Mouse (Mus musculus) spleen, adult 2 months (tissue): ENCODE results near the gene Pank4. TPM values are rescaled to one million over a fixed set of nuclear protein-coding genes. Genes with fewer than 3 reads are reported as not detected.
A peak's percentile ranks its signal among the peaks of the same experiment; 100 is the strongest.

ENCODE experiments used
- DNase-seq, 2 experiments: peaks; one replicate each; pipeline versions ENCODE4 v3.0.0 to v3.0.0-alpha.2; 2012 to 2021; ENCODE audit warnings: low spot score in 2 of 2, low read depth in 1 of 2
- H3K27ac ChIP-seq: fragments of 200-500 bp; 2 replicates; pipeline ENCODE4 v1.5.1; 2012; ENCODE audit warnings: low read length, inconsistent platforms; ENCODE audit not compliant: insufficient read depth
- H3K27me3 ChIP-seq: fragments of 200-500 bp; 2 replicates; pipeline ENCODE4 v1.6.1; 2012; ENCODE audit warnings: mild to moderate bottlenecking, moderate library complexity, low read length, inconsistent platforms; ENCODE audit not compliant: control insufficient read depth, insufficient read depth
- H3K36me3 ChIP-seq: fragments of 200-500 bp; 2 replicates; pipeline ENCODE4 v1.6.1; 2012; ENCODE audit warnings: mild to moderate bottlenecking, low read length, inconsistent platforms; ENCODE audit not compliant: control insufficient read depth, insufficient read depth
- H3K4me1 ChIP-seq: fragments of 200-500 bp; 2 replicates; pipeline ENCODE4 v1.6.1; 2011; ENCODE audit warnings: inconsistent platforms; ENCODE audit not compliant: control insufficient read depth, insufficient read depth, insufficient read length
- H3K4me3 ChIP-seq: fragments of 200-500 bp; 2 replicates; pipeline ENCODE4 v1.5.1; 2011; ENCODE audit warnings: mild to moderate bottlenecking, inconsistent platforms; ENCODE audit not compliant: insufficient read depth, insufficient read length; ENCODE audit errors: extremely low read depth
- CTCF ChIP-seq: fragments of 200-500 bp; IDR thresholded peaks from 2 replicates; pipeline ENCODE4 v1.5.1; 2011; ENCODE audit warnings: mild to moderate bottlenecking, inconsistent platforms; ENCODE audit not compliant: insufficient read depth, insufficient read length, insufficient replicate concordance; ENCODE audit errors: extremely low read depth
- POLR2A ChIP-seq: fragments of 200-500 bp; IDR thresholded peaks from 2 replicates; pipeline ENCODE4 v1.6.1; 2011; ENCODE audit warnings: low read depth, low read length, inconsistent platforms
- WGBS: fragments of 180-500 bp; shearing (Covaris S2); methylation state at CpG from one replicate; pipeline ENCODE4 v1.1.7; 2018; 5-methylcytosine and 5-hydroxymethylcytosine counted together
- polyA plus RNA-seq: library from polyadenylated mRNA; depleted of rRNA; stranded (reverse); fragments of >200 nt; gene quantifications from 2 replicates; pipeline ENCODE4 v1.2.3, GENCODE M21; 2012

The Pank4 gene
- polyA plus RNA-seq, 1 experiment: 58.0 TPM

DNA sequence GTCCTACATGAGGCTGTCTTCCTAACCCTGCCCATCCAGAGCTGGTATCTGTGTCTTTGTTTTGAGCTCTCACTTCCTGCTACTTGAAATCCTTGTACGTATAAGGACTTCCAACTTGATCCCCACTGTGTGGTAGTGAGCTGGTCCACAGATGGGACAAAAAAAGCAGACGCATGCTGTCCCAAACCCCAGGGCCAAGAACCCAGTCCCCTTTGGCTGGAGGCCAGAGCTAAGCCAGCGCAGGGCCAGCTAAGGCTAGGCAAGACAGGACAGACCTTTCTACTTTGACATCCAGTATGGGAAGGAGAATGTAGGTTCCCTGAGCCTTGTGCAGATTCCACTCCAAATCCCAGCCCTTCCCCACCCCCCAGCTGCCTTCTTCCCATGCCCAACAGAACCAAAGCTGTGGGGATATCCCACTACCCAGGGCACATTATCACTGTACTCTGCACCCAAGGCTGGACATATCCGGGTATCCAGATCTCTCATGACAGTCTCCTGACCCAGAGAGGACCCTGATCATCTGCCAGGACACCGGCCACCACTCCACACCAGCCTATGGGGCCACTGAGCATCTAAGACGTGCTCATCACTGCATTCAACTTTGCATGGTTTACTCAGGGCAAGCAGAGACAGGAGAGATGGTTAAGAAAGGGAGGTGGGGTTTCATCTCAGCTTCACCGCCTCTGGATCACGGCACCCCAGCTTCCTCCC, 47.5 kb downstream of the Pank4 start:
- H3K36me3 ChIP-seq: no peaks in the 10 kb centered on the region
- WGBS: 84% methylated on average over 8 of the region's 8 CpGs
- no peak overlapping the region for H3K27ac ChIP-seq
- TF ChIP-seq CTCF: no peak
- TF ChIP-seq POLR2A: no peak
- DNase-seq: no peak
- no peak overlapping the region for H3K4me3 ChIP-seq
- H3K4me1 ChIP-seq: no peaks in the 10 kb centered on the region
- H3K27me3 ChIP-seq: no peaks in the 10 kb centered on the region

DNA sequence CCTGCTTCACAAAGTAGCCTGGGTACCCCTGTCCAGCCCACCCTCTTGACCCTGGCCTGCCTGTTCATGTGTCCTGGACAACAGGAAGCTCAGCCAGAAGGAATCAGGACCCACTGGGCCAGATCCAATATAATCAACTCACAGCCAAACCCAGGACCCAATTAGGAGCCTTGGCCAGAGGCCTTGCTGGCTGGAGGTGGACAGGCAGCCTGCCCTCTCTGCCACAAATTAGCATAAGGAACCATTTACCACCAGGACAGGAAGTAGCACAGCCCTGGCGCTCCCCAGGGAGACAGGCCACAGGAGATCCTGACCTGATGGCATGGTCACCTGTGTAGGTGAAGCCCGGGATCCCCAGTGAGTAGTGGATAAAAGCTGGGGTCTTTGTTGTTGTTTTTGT, 48.2 kb downstream of the Pank4 start:
- no peak overlapping the region for H3K27ac ChIP-seq
- no peak overlapping the region for H3K4me3 ChIP-seq
- H3K4me1 ChIP-seq: no peaks in the 10 kb centered on the region
- no peaks in the 10 kb centered on the region for H3K36me3 ChIP-seq
- TF ChIP-seq CTCF: no peak
- no peak for TF ChIP-seq POLR2A
- DNase-seq: no peak
- WGBS: 73% methylated on average over 2 of the region's 2 CpGs
- H3K27me3 ChIP-seq: no peaks in the 10 kb centered on the region

DNA sequence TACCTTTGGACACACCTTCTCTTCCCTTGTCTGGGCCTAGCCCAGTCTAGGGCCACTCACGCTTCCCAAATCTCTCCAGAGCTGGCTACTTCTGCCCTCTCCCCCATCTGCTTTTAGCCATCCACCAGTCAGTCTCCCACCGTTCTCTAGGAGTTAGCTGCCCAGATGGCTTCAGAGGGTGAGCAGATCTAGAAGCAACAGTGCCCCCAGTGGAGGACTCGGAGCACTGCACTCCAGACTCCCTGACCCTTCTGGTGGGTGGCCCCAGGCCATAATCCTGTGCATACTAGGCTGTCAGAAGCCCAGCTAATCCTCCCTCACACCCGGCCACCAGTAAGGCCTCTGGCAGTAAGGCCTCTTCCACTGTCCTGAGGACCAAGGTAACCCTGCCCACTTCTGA, 48.9 kb downstream of the Pank4 start:
- Histone ChIP-seq H3K4me3 (no peak overlapping the region), H3K27me3 (no peaks in the 10 kb centered on the region), H3K36me3 (no peaks in the 10 kb centered on the region), H3K4me1 (no peaks in the 10 kb centered on the region), H3K27ac (no peak overlapping the region)
- no peak for TF ChIP-seq POLR2A
- TF ChIP-seq CTCF: peak; percentile 84
- WGBS: 6% methylated on average over 4 of the region's 4 CpGs
- peak; percentile 19 to 53 for DNase-seq

DNA sequence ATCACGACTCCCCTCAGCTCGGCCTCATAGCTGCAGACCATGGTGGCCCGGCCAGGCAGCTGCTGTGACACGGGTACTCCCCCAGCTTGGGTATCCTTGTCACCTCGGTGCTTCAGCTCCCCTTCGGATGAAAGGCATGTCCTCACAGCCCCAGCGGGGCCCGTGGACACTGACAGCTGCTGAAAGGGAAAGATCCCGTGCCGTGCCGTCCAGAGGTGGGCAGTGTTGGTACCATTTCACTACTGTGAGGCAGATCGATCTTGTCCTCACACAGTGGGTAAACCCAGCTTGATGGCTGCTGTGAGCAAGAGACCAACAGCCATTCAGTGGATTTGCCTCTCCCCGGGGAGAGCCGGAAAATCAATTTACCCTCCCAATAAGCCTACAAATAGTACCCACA, 50.3 kb downstream of the Pank4 start:
- Histone ChIP-seq H3K27me3 (no peaks in the 10 kb centered on the region), H3K4me1 (peaks cover 2% of the 10 kb centered on the region; the same call in 1 of the 2 replicates), H3K36me3 (no peaks in the 10 kb centered on the region), H3K4me3 (no peak overlapping the region), H3K27ac (no peak overlapping the region)
- DNase-seq: no peak
- TF ChIP-seq CTCF: no peak
- no peak for TF ChIP-seq POLR2A
- WGBS: 73% methylated on average over 14 of the region's 14 CpGs

DNA sequence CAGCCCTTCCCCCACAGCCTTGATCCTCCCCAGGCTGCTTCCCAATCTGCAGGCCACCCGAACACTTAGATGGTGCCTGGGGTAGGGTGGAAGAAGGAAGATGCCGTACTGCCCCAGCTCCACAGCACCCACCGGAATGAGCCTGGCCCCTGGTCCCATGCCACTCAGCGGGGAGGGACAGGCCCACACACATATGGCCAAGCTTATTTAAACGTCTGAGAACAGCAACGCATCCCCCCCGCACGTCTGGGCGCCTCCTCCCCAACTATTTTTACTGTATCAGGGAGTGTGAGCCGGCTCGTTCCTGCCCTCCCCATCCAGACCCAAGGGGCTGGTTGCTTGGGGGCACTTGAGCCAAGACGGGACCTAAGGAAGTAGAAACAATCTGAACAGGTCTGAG, 50.9 kb downstream of the Pank4 start:
- no peaks in the 10 kb centered on the region for H3K36me3 ChIP-seq
- H3K27me3 ChIP-seq: no peaks in the 10 kb centered on the region
- 74% methylated on average over 12 of the region's 12 CpGs for WGBS
- no peak overlapping the region for H3K27ac ChIP-seq
- no peak overlapping the region for H3K4me3 ChIP-seq
- no peak for TF ChIP-seq POLR2A
- no peak for TF ChIP-seq CTCF
- DNase-seq: no peak
- peaks cover 2% of the 10 kb centered on the region; the same call in 1 of the 2 replicates for H3K4me1 ChIP-seq

DNA sequence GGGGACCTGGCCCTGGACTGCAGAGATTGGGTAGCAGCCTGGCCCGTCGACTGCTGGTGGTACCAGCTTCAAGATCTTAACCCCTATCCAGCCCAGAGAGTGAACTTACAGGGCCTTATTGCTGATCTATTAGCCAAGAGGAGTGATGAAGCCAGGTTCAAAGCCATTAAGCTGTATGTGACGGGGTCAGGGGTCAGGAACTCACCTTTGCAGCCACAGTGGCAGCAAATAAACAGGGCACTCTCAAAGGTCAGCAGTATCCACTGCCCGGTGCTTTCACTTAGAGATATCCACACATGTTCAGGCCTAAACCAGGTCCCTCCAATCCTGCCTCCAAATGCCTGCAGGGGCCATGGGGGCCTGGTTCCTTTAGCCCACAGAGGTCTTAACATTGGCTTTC, 51.6 kb downstream of the Pank4 start:
- Histone ChIP-seq H3K27me3 (no peaks in the 10 kb centered on the region), H3K4me3 (no peak overlapping the region), H3K36me3 (no peaks in the 10 kb centered on the region), H3K4me1 (peaks cover 2% of the 10 kb centered on the region; the same call in 1 of the 2 replicates), H3K27ac (no peak overlapping the region)
- 73% methylated on average over 4 of the region's 4 CpGs for WGBS
- no peak for TF ChIP-seq CTCF
- no peak for TF ChIP-seq POLR2A
- no peak for DNase-seq

DNA sequence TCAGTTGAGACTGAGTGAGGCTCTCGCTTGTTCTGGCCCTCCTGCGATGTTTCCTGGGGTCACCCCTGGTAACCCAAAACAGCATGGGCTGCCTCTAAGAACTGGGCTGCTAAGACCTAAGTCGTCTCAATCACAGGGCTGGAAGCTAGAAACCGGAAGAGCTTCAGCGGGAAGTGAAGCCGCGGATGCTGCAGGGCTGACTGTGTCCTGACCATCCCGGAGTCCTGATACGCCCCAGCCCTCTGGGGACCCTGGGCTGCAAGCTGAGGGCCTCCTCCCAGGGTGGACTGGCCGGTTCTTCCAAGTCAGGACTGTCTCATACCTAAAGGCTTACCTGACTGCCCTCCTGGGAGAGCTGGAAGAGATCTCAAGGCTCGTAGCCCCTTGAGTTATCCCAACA, 52.9 kb downstream of the Pank4 start:
- Histone ChIP-seq H3K36me3 (no peaks in the 10 kb centered on the region), H3K4me3 (no peak overlapping the region), H3K27me3 (no peaks in the 10 kb centered on the region), H3K27ac (no peak overlapping the region), H3K4me1 (peaks cover 2% of the 10 kb centered on the region; the same call in 1 of the 2 replicates)
- TF ChIP-seq POLR2A: no peak
- no peak for TF ChIP-seq CTCF
- no peak for DNase-seq
- 67% methylated on average over 11 of the region's 11 CpGs for WGBS
